Mouse (Mus musculus) left cerebral cortex, adult 6 months (tissue): ENCODE measurements around the gene Gm11146. TPM values are rescaled to one million over a fixed set of nuclear protein-coding genes. Genes with fewer than 3 reads are reported as not detected.

ENCODE experiments used
- long read RNA-seq, 2 experiments: library from polyadenylated mRNA; unstranded; transcript quantifications; one replicate each; pipeline ENCODE4 v2.0.0; 2019 to 2020
- polyA plus RNA-seq: library from polyadenylated mRNA; unstranded; fragments of <200 nt; fragmentation: Nextera tagmentation; gene quantifications from 2 replicates; pipeline ENCODE4 v1.2.3, GENCODE M21; 2021

Gm11146 gene
- not detected in 2 replicates for polyA plus RNA-seq
- long read RNA-seq, experiment 1: 0 reads
- long read RNA-seq, experiment 2: 0 reads

DNA sequence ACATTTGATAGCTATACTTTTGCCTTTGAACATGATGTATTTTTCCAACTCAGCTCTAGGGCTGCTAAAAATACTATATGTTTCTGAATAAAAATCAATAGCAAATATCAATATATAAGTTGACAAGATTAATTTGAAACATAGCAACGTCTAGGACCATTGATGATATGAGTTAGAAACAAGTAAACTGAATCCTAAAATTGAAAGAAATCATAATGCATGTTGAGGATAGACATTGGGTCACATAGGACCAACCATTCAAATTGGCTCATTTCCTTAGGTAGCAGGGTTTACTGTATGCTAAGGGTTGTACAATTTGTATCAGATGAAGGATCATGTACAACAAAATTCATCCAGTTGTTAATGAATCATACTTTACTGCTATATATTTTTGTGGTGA, at the start of gene Gm11146:
Gene Gm11146, minus strand, starts transcription at position 101 of the 400 bp plus-strand sequence.

